Mouse (Mus musculus): ENCODE results near the gene Zfp568. TPM values are rescaled to one million over a fixed set of nuclear protein-coding genes. Genes with fewer than 3 reads are reported as not detected.
A peak's percentile ranks its signal among the peaks of the same experiment; 100 is the strongest.

The Zfp568 gene
- polyA plus RNA-seq, 1 experiment from 2014 or later: 5.3 TPM

DNA sequence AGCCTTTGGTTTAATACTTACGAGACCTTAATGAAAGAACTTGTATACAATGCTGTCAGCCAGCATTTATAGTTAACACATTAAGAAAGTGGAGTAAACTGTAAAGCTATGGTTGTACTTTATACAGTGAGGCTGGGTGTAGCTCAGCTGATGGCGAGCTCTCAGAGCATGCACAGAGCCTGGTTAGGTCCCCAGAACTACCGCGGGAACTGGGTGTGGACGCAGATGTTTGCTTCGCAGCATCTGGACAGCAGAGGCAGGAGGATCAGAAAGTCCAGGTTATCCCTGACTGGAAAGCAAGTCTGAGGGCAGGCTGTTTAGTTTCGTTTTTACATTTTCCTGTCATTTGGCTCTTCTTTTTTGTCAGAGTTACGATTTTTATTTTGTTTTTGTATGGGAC lies 8.9 kb downstream of the Zfp568 start:
- Histone ChIP-seq H3K27ac (replicated peaks) (no peak overlapping the region), H3K4me3 (ENCODE audit: low read depth, low read length) (no peak overlapping the region), H3K4me1 (replicated peaks; ENCODE audit: control insufficient read depth, insufficient read depth) (no peaks in the 10 kb centered on the region), H3K9me3 (ENCODE audit: control insufficient read depth, low read length) (no peaks in the 10 kb centered on the region), H3K4me2 (replicated peaks; ENCODE audit: low read depth) (no peak overlapping the region), H3K36me3 (ENCODE audit: control insufficient read depth, insufficient read depth, low read length) (peaks cover 9% of the 10 kb centered on the region; the same call in 1 of the 2 replicates), H3K9ac (ENCODE audit: low read length) (no peak overlapping the region), H3K27me3 (ENCODE audit: control insufficient read depth, insufficient read depth, low read length) (no peaks in the 10 kb centered on the region)
- ATAC-seq (ENCODE audit: low FRiP score, low TSS enrichment) (no peak), DNase-seq (ENCODE audit: low spot score) (no peak)
- WGBS: 88% methylated on average over 8 of the region's 8 CpGs
- TF ChIP-seq CTCF (IDR thresholded peaks at IDR 0.05; ENCODE audit: low read depth) (no peak), EP300 (optimal IDR thresholded peaks at IDR 0.05) (no peak)

GRCm38 (mm10) chr7:29993340-29993739 lies 9.6 kb downstream of the Zfp568 start:
- ATAC-seq (ENCODE audit: low FRiP score, low TSS enrichment) (no peak), DNase-seq (ENCODE audit: low spot score) (no peak)
- H3K4me3 ChIP-seq (ENCODE audit: low read depth, low read length): no peak overlapping the region
- TF ChIP-seq EP300 (optimal IDR thresholded peaks at IDR 0.05) (no peak), CTCF (IDR thresholded peaks at IDR 0.05; ENCODE audit: low read depth) (no peak)
- H3K36me3 ChIP-seq (ENCODE audit: control insufficient read depth, insufficient read depth, low read length): peaks cover 14% of the 10 kb centered on the region; the same call in 1 of the 2 replicates
- no peak overlapping the region for H3K27ac ChIP-seq (replicated peaks)
- no peaks in the 10 kb centered on the region for H3K27me3 ChIP-seq (ENCODE audit: control insufficient read depth, insufficient read depth, low read length)
- no peak overlapping the region for H3K4me2 ChIP-seq (replicated peaks; ENCODE audit: low read depth)
- no peak overlapping the region for H3K9ac ChIP-seq (ENCODE audit: low read length)
- no peaks in the 10 kb centered on the region for H3K4me1 ChIP-seq (replicated peaks; ENCODE audit: control insufficient read depth, insufficient read depth)
- H3K9me3 ChIP-seq (ENCODE audit: control insufficient read depth, low read length): no peaks in the 10 kb centered on the region
- WGBS: 94% methylated on average over 9 of the region's 9 CpGs

- H3K4me3 ChIP-seq (ENCODE audit: low read depth, low read length): no peak overlapping the region
- no peaks in the 10 kb centered on the region for H3K4me1 ChIP-seq (replicated peaks; ENCODE audit: control insufficient read depth, insufficient read depth)
- H3K27me3 ChIP-seq (ENCODE audit: control insufficient read depth, insufficient read depth, low read length): no peaks in the 10 kb centered on the region
- ATAC-seq (ENCODE audit: low FRiP score, low TSS enrichment): peak; percentile 60
- no peak overlapping the region for H3K9ac ChIP-seq (ENCODE audit: low read length)
- no peak overlapping the region for H3K27ac ChIP-seq (replicated peaks)
- no peaks in the 10 kb centered on the region for H3K9me3 ChIP-seq (ENCODE audit: control insufficient read depth, low read length)
- TF ChIP-seq EP300 (optimal IDR thresholded peaks at IDR 0.05) (no peak), CTCF (IDR thresholded peaks at IDR 0.05; ENCODE audit: low read depth) (no peak)
- no peak for DNase-seq (ENCODE audit: low spot score)
- no peak overlapping the region for H3K4me2 ChIP-seq (replicated peaks; ENCODE audit: low read depth)
- H3K36me3 ChIP-seq (ENCODE audit: control insufficient read depth, insufficient read depth, low read length): peaks cover 18% of the 10 kb centered on the region; the same call in 1 of the 2 replicates
- 61% methylated on average over 8 of the region's 8 CpGs for WGBS
Observed at GRCm38 (mm10) chr7:29995134-29995533, 11.4 kb downstream of the Zfp568 start.

DNA sequence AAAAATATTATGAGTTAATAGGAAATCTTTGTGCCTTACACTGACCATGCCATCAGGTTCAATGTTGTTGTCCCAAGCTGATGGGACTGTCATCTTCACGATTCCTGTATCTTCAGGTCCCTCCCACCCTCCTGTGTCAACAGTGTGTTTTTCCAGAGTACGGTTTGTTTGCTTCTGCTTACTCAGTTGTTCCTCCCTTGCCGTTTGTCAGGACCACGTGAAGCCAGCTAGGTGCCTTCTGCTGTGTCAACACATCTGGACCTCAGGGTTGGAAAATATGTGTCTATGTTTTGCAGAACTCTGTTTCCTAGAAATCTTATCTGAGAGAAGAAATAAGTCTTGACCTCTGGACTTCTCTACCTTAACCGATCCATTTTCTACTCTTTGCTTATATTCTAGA lies 16.8 kb downstream of the Zfp568 start:
- H3K9me3 ChIP-seq (ENCODE audit: control insufficient read depth, low read length): no peaks in the 10 kb centered on the region
- 52% methylated on average over 5 of the region's 5 CpGs for WGBS
- DNase-seq (ENCODE audit: low spot score) (peak; percentile 48), ATAC-seq (ENCODE audit: low FRiP score, low TSS enrichment) (peak; percentile 89)
- TF ChIP-seq CTCF (IDR thresholded peaks at IDR 0.05; ENCODE audit: low read depth) (no peak), EP300 (optimal IDR thresholded peaks at IDR 0.05) (no peak)
- H3K27me3 ChIP-seq (ENCODE audit: control insufficient read depth, insufficient read depth, low read length): no peaks in the 10 kb centered on the region
- no peaks in the 10 kb centered on the region for H3K4me1 ChIP-seq (replicated peaks; ENCODE audit: control insufficient read depth, insufficient read depth)
- no peak overlapping the region for H3K4me3 ChIP-seq (ENCODE audit: low read depth, low read length)
- H3K4me2 ChIP-seq (replicated peaks; ENCODE audit: low read depth): no peak overlapping the region
- peaks cover 10% of the 10 kb centered on the region; the same call in 1 of the 2 replicates for H3K36me3 ChIP-seq (ENCODE audit: control insufficient read depth, insufficient read depth, low read length)
- H3K27ac ChIP-seq (replicated peaks): peak overlapping the region; percentile 56
- H3K9ac ChIP-seq (ENCODE audit: low read length): no peak overlapping the region

DNA sequence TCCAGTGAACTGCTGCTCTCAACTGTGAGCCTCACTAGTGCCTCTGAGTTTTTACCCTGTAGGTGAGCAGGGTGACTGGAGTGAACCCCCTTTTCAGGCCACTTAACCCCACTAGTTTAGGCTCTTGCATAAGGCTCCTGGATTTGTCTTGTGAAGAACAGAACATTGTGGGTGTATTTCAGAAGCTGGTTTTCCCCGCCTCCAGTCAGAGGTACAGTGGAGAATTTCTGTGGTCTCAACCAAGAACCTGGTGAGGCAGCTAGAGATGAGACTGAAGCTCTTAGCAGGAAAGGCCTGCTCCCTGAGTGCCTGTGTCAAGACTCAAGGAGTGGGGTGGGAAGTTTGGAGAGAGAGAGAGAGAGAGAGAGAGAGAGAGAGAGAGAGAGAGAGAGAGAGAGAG lies 23.8 kb downstream of the Zfp568 start:
- TF ChIP-seq EP300 (optimal IDR thresholded peaks at IDR 0.05) (no peak), CTCF (IDR thresholded peaks at IDR 0.05; ENCODE audit: low read depth) (no peak)
- ATAC-seq (ENCODE audit: low FRiP score, low TSS enrichment) (no peak), DNase-seq (ENCODE audit: low spot score) (no peak)
- Histone ChIP-seq H3K4me3 (ENCODE audit: low read depth, low read length) (no peak overlapping the region), H3K27me3 (ENCODE audit: control insufficient read depth, insufficient read depth, low read length) (no peaks in the 10 kb centered on the region), H3K9me3 (ENCODE audit: control insufficient read depth, low read length) (no peaks in the 10 kb centered on the region), H3K36me3 (ENCODE audit: control insufficient read depth, insufficient read depth, low read length) (no peaks in the 10 kb centered on the region), H3K4me1 (replicated peaks; ENCODE audit: control insufficient read depth, insufficient read depth) (no peaks in the 10 kb centered on the region), H3K9ac (ENCODE audit: low read length) (no peak overlapping the region), H3K4me2 (replicated peaks; ENCODE audit: low read depth) (no peak overlapping the region), H3K27ac (replicated peaks) (no peak overlapping the region)
- 92% methylated on average over 1 of the region's 1 CpGs for WGBS

DNA sequence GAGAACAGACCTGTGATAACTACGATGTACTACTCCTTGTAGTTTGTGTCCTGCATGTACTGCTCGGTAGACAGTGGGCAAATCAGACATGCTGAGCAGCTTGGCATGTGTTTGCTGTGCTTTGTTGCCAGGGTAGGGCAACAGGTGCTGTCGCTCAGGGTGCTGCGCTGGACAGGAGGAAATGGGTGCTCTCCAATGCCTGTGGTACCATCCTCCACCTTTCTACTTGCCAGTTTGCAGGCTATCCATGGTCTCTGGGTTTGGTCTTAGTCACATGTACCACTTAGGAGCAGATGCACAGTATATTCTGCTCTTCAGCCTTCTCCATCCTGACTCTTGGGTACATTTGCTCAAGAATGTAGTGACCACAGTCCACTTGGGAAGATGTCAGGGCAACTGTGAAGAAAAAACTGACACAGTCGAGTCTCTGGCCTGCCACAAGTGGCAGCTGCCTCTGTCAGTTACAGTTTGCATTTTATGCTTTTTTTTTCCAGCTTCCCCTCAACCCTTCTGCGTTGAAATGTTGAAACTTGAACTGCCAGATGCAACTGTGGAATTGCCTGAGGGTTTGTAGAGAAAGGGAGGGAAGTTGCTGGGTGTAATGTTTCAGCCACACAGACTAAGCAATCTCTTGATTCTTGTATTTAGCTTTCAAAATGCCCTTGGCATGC lies 24.4 kb downstream of the Zfp568 start:
- H3K36me3 ChIP-seq (ENCODE audit: control insufficient read depth, insufficient read depth, low read length): 0 out of 2 replicates have a peak, but pooled peaks cover 3% of the 10 kb centered on the region
- no peaks in the 10 kb centered on the region for H3K9me3 ChIP-seq (ENCODE audit: control insufficient read depth, low read length)
- ATAC-seq (ENCODE audit: low FRiP score, low TSS enrichment) (no peak), DNase-seq (ENCODE audit: low spot score) (peak; percentile 11)
- no peaks in the 10 kb centered on the region for H3K27me3 ChIP-seq (ENCODE audit: control insufficient read depth, insufficient read depth, low read length)
- H3K4me1 ChIP-seq (replicated peaks; ENCODE audit: control insufficient read depth, insufficient read depth): no peaks in the 10 kb centered on the region
- H3K4me2 ChIP-seq (replicated peaks; ENCODE audit: low read depth): no peak overlapping the region
- TF ChIP-seq EP300 (optimal IDR thresholded peaks at IDR 0.05) (no peak), CTCF (IDR thresholded peaks at IDR 0.05; ENCODE audit: low read depth) (no peak)
- no peak overlapping the region for H3K9ac ChIP-seq (ENCODE audit: low read length)
- H3K27ac ChIP-seq (replicated peaks): no peak overlapping the region
- no peak overlapping the region for H3K4me3 ChIP-seq (ENCODE audit: low read depth, low read length)
- 67% methylated on average over 6 of the region's 6 CpGs for WGBS
